In genomic region chr17:23592926-23593300, GRCm38 (mm10) we compare ENCODE assay signal across 8 mouse cellular contexts. TPM values are rescaled to one million over a fixed set of nuclear protein-coding genes. Genes with fewer than 3 reads are reported as not detected.
DNase-seq lines count a peak whose midpoint lies in the region; ATAC-seq and TF ChIP-seq lines count a peak whose summit lies in the region.

No protein-coding gene starts in this region.

- peaks cover 7% of the 10 kb centered on the region for H3K4me1 ChIP-seq in forebrain, embryonic 13.5 days
- peaks cover 3 to 11% of the 10 kb centered on the region in 2 experiments; a peak in 2 of 4 replicates for H3K4me1 ChIP-seq in liver, embryonic 14.5 days (replicated peaks; ENCODE audit: control insufficient read depth in 2 of 2, insufficient read depth in 2 of 2, low read length in 1 of 2)

- WGBS in forebrain, embryonic 13.5 days = 14% methylated on average over 13 of the region's 13 CpGs
- WGBS in liver, embryonic 14.5 days (ENCODE audit: insufficient replicate concordance) = 9% methylated on average over 13 of the region's 13 CpGs

- no peak for TF ChIP-seq EP300 in liver, embryonic 14.5 days (IDR thresholded peaks at IDR 0.05; ENCODE audit: low read depth)

- H3K4me2 ChIP-seq in forebrain, embryonic 13.5 days = peak overlapping the region; percentile 73
- peak overlapping the region; percentile 94 for H3K4me2 ChIP-seq in liver, embryonic 14.5 days (ENCODE audit: low read depth)

- H3K36me3 ChIP-seq in forebrain, embryonic 13.5 days (ENCODE audit: poor library complexity, severe bottlenecking) = no peaks in the 10 kb centered on the region
- no peaks in the 10 kb centered on the region for H3K36me3 ChIP-seq in liver, embryonic 14.5 days (replicated peaks; ENCODE audit: control insufficient read depth, insufficient read depth, low read depth)

- ATAC-seq in CD4-positive, CD25-positive, alpha-beta regulatory T cell, adult 4 months = peak; percentile 48
- ATAC-seq in forebrain, embryonic 13.5 days = peak; percentile 77
- peak; percentile 59 for ATAC-seq in liver, embryonic 14.5 days (ENCODE audit: insufficient read depth)

- DNase-seq in gastrocnemius, adult 2 months = no peak
- DNase-seq in gastrocnemius, postnatal 4 days (ENCODE audit: low spot score in 2 of 2) = no peak
- DNase-seq in liver, embryonic 14.5 days (ENCODE audit: low read depth in 3 of 3, low spot score in 3 of 3) = no peak
- DNase-seq in urinary bladder, postnatal 10 days (ENCODE audit: low spot score) = no peak
- DNase-seq in spleen, postnatal 36 days (ENCODE audit: low spot score in 2 of 2) = no peak
- DNase-seq in embryo, embryonic 10.5 days (ENCODE audit: low spot score) = no peak

- H3K9ac ChIP-seq in forebrain, embryonic 13.5 days = peak overlapping the region; percentile 75
- peak overlapping the region; percentile 68 for H3K9ac ChIP-seq in liver, embryonic 14.5 days (replicated peaks)

- no peaks in the 10 kb centered on the region for H3K9me3 ChIP-seq in forebrain, embryonic 13.5 days (replicated peaks)
- H3K9me3 ChIP-seq in liver, embryonic 14.5 days (ENCODE audit: control insufficient read depth, low read length) = no peaks in the 10 kb centered on the region

- no peaks in the 10 kb centered on the region for H3K27me3 ChIP-seq in forebrain, embryonic 13.5 days
- H3K27me3 ChIP-seq in liver, embryonic 14.5 days (ENCODE audit: control insufficient read depth, insufficient read depth, low read length) = no peaks in the 10 kb centered on the region

- no peak for TF ChIP-seq CTCF in gastrocnemius, adult 2 months (IDR thresholded peaks at IDR 0.05)
- no peak for TF ChIP-seq CTCF in liver, embryonic 14.5 days (IDR thresholded peaks at IDR 0.05; ENCODE audit: low read depth)

- H3K27ac ChIP-seq in gastrocnemius, adult 2 months = peak overlapping the region; percentile 82
- H3K27ac ChIP-seq in forebrain, embryonic 13.5 days = peak overlapping the region; percentile 77
- H3K27ac ChIP-seq in liver, embryonic 14.5 days = no peak overlapping the region

- intact Hi-C loops in gastrocnemius, adult 2 months (cut with DNase I) = no loop called here

- H3K4me3 ChIP-seq in gastrocnemius, adult 2 months = peak overlapping the region; percentile 77
- peak overlapping the region; percentile 50 for H3K4me3 ChIP-seq in forebrain, embryonic 13.5 days
- peak overlapping the region; percentile 68 to 83 for H3K4me3 ChIP-seq in liver, embryonic 14.5 days (ENCODE audit: insufficient read depth in 1 of 2, low read depth in 2 of 2, low read length in 2 of 2)

RNA-seq across cellular contexts. Expression of gene Zfp13, which starts 6.4 kb away (rescaled TPM):
- 1 to 10 TPM; 1.5 to 2.1 TPM for total RNA-seq in gastrocnemius, adult 2 months (2021)
- 1 to 10 TPM; 8.3 to 9.9 TPM for total RNA-seq in gastrocnemius, postnatal 4 days (2021)
- under 1 TPM in 1 of 2 experiments, not detected in 1; 0.38 TPM for polyA plus RNA-seq in CD4-positive, CD25-positive, alpha-beta regulatory T cell, adult 4 months (2017; shearing (Covaris generic))
- polyA plus RNA-seq in forebrain, embryonic 13.5 days (2015; fragmentation: Nextera tagmentation; extraction: Ambion mirVana) = 21.2 and 26.8 TPM in 2 replicates
- 1.9 and 2.0 TPM in 2 replicates for polyA plus RNA-seq in liver, embryonic 14.5 days (2012; rRNA removed)
- polyA plus RNA-seq in liver, embryonic 14.5 days (2014; fragmentation: Nextera tagmentation; extraction: Ambion mirVana) = 1.3 TPM in 2 replicates

RNA-seq across cellular contexts. Expression of gene Zscan10, which starts 7.7 kb away (rescaled TPM):
- total RNA-seq in gastrocnemius, adult 2 months (2021) = not detected
- total RNA-seq in gastrocnemius, postnatal 4 days (2021) = not detected
- polyA plus RNA-seq in CD4-positive, CD25-positive, alpha-beta regulatory T cell, adult 4 months (2017; shearing (Covaris generic)) = 1 to 10 TPM; 2.2 to 2.9 TPM
- 0.24 TPM in 1 of 2 replicates, not detected in the other for polyA plus RNA-seq in forebrain, embryonic 13.5 days (2015; fragmentation: Nextera tagmentation; extraction: Ambion mirVana)
- polyA plus RNA-seq in liver, embryonic 14.5 days (2012; rRNA removed) = not detected in 2 replicates
- polyA plus RNA-seq in liver, embryonic 14.5 days (2014; fragmentation: Nextera tagmentation; extraction: Ambion mirVana) = not detected in 2 replicates

RNA-seq across cellular contexts. Expression of gene Zfp213, which starts 28.9 kb away (rescaled TPM):
- 1 to 10 TPM; 2.0 to 3.3 TPM for total RNA-seq in gastrocnemius, adult 2 months (2021)
- 1 to 10 TPM; 4.7 to 5.3 TPM for total RNA-seq in gastrocnemius, postnatal 4 days (2021)
- polyA plus RNA-seq in CD4-positive, CD25-positive, alpha-beta regulatory T cell, adult 4 months (2017; shearing (Covaris generic)) = 1 to 10 TPM; 3.4 to 4.3 TPM
- polyA plus RNA-seq in forebrain, embryonic 13.5 days (2015; fragmentation: Nextera tagmentation; extraction: Ambion mirVana) = 20.7 and 22.4 TPM in 2 replicates
- polyA plus RNA-seq in liver, embryonic 14.5 days (2012; rRNA removed) = 3.7 and 4.1 TPM in 2 replicates
- polyA plus RNA-seq in liver, embryonic 14.5 days (2014; fragmentation: Nextera tagmentation; extraction: Ambion mirVana) = 4.1 and 4.8 TPM in 2 replicates

RNA-seq across cellular contexts. Expression of gene Mmp25, which starts 52.2 kb away (rescaled TPM):
- under 1 TPM in 1 of 2 experiments, not detected in 1; 0.06 TPM for total RNA-seq in gastrocnemius, adult 2 months (2021)
- total RNA-seq in gastrocnemius, postnatal 4 days (2021) = under 1 TPM; 0.70 to 0.71 TPM
- polyA plus RNA-seq in CD4-positive, CD25-positive, alpha-beta regulatory T cell, adult 4 months (2017; shearing (Covaris generic)) = 1 to 10 TPM in 1 of 2 experiments, under 1 TPM in 1; 0.42 to 1.6 TPM
- 0.81 and 0.87 TPM in 2 replicates for polyA plus RNA-seq in forebrain, embryonic 13.5 days (2015; fragmentation: Nextera tagmentation; extraction: Ambion mirVana)
- polyA plus RNA-seq in liver, embryonic 14.5 days (2012; rRNA removed) = 0.11 and 0.12 TPM in 2 replicates
- polyA plus RNA-seq in liver, embryonic 14.5 days (2014; fragmentation: Nextera tagmentation; extraction: Ambion mirVana) = 0.11 TPM in 1 of 2 replicates, not detected in the other
